Mouse (Mus musculus) hindbrain, postnatal 0 days (tissue): Measurements from ENCODE around the gene Itpka. TPM values are rescaled to one million over a fixed set of nuclear protein-coding genes. Genes with fewer than 3 reads are reported as not detected.

Experiments
- ATAC-seq: fragments of 200-750 bp; cut with Nextera tagmentation; 2 replicates; pipeline ENCODE4 v1.8.0; 2017; ENCODE audit warnings: mild to moderate bottlenecking, moderate TSS enrichment, moderate library complexity
- DNase-seq: peaks from one replicate; pipeline ENCODE4 v3.0.0-alpha.2; 2015; ENCODE audit warnings: low spot score
- H3K27ac ChIP-seq: fragments of 300-500 bp; sonication (generic); 2 replicates; pipeline ENCODE4 v1.5.1; 2014; ENCODE audit warnings: mild to moderate bottlenecking
- H3K27me3 ChIP-seq: fragments of 300-500 bp; sonication (generic); 2 replicates; pipeline ENCODE4 v1.6.1; 2014; ENCODE audit warnings: low read length, mixed read lengths; ENCODE audit not compliant: insufficient read depth
- H3K36me3 ChIP-seq: fragments of 300-500 bp; sonication (generic); 2 replicates; pipeline ENCODE4 v1.6.1; 2014; ENCODE audit warnings: low read length, mixed read lengths; ENCODE audit not compliant: insufficient read depth
- H3K4me1 ChIP-seq: fragments of 300-500 bp; sonication (generic); 2 replicates; pipeline ENCODE4 v1.6.1; 2014; ENCODE audit warnings: antibody characterized with exemption, low read length, mixed read lengths; ENCODE audit not compliant: insufficient read depth
- H3K4me2 ChIP-seq: fragments of 300-500 bp; sonication (generic); 2 replicates; pipeline ENCODE4 v1.6.1; 2014; ENCODE audit warnings: low read depth, mild to moderate bottlenecking, low read length, moderate library complexity, mixed read lengths
- H3K4me3 ChIP-seq: fragments of 300-500 bp; sonication (generic); 2 replicates; pipeline ENCODE4 v1.5.1; 2014; ENCODE audit warnings: low read length
- H3K9ac ChIP-seq: fragments of 300-500 bp; sonication (generic); replicated peaks from 2 replicates; pipeline ENCODE4 v1.6.1; 2014; ENCODE audit warnings: mild to moderate bottlenecking, low read length, moderate library complexity, mixed read lengths
- H3K9me3 ChIP-seq: fragments of 300-500 bp; sonication (generic); 2 replicates; pipeline ENCODE4 v1.6.1; 2016; ENCODE audit warnings: low read length, mixed read lengths
- CTCF ChIP-seq: IDR thresholded peaks from 2 replicates; pipeline ENCODE4 v1.5.1; 2016; ENCODE audit warnings: antibody characterized with exemption, control low read depth, low read depth
- WGBS: fragments of 180-500 bp; shearing (Covaris S2); extraction: QIAGEN DNeasy Blood & Tissue Kit; methylation state at CpG from one replicate; pipeline ENCODE4 v1.1.7; 2014; 5-methylcytosine and 5-hydroxymethylcytosine counted together
- polyA plus RNA-seq: library from polyadenylated mRNA; unstranded; fragments of >200 nt; fragmentation: Nextera tagmentation; extraction: Ambion mirVana; gene quantifications from 2 replicates; pipeline ENCODE4 v1.2.1, GENCODE M21; 2015
- total RNA-seq: library from RNA; depleted of rRNA; stranded (reverse); fragments of >200 nt; gene quantifications from 2 replicates; pipeline ENCODE4 v1.2.3, GENCODE M21; 2014

Itpka gene
- total and polyA plus RNA-seq, 2 experiments from 2014 or later, result 3.3 to 8.5 TPM

- H3K27me3 ChIP-seq, result 0 out of 2 replicates have a peak, but pooled peaks cover 10% of the 10 kb centered on the region
- no peak for TF ChIP-seq CTCF
- H3K4me1 ChIP-seq, result no peaks in the 10 kb centered on the region
- H3K36me3 ChIP-seq, result peaks cover 29% of the 10 kb centered on the region
- no peak overlapping the region for H3K9ac ChIP-seq
- H3K4me2 ChIP-seq, result no peak overlapping the region
- ATAC-seq (no peak), DNase-seq (no peak)
- no peaks in the 10 kb centered on the region for H3K9me3 ChIP-seq
- H3K27ac ChIP-seq, result no peak overlapping the region
- WGBS, result 73% methylated on average over 4 of the region's 4 CpGs
- H3K4me3 ChIP-seq, result no peak overlapping the region
Measured at GRCm38 (mm10) chr2:119763924-119764323, 21.8 kb downstream of the Itpka start.

GRCm38 (mm10) chr2:119767246-119767645, 25.1 kb downstream of the Itpka start:
- Histone ChIP-seq H3K4me1 (no peaks in the 10 kb centered on the region), H3K4me3 (no peak overlapping the region), H3K4me2 (no peak overlapping the region), H3K36me3 (peaks cover 51% of the 10 kb centered on the region), H3K27me3 (no peaks in the 10 kb centered on the region), H3K9me3 (no peaks in the 10 kb centered on the region), H3K27ac (no peak overlapping the region), H3K9ac (no peak overlapping the region)
- TF ChIP-seq CTCF, result peak; percentile 24; the same call in 1 of the 2 replicates
- no peak for ATAC-seq
- 96% methylated on average over 6 of the region's 6 CpGs for WGBS
- no peak for DNase-seq

GRCm38 (mm10) chr2:119787206-119787883, 45.2 kb downstream of the Itpka start, which contains the start of gene Rpap1:
TSS of gene Rpap1 (minus strand) at chr2:119787537.
- peak within 1 kb of the TSS; percentile 48 for H3K9ac ChIP-seq
- H3K4me1 ChIP-seq, result peaks cover 7% of the 10 kb centered on the region; the same call in 1 of the 2 replicates
- peak within 1 kb of the TSS; percentile 78 for H3K4me2 ChIP-seq
- peak within 1 kb of the TSS; percentile 49 for H3K4me3 ChIP-seq
- ATAC-seq, result peak; percentile 97
- H3K36me3 ChIP-seq, result peaks cover 7% of the 10 kb centered on the region; the same call in 1 of the 2 replicates
- no peaks in the 10 kb centered on the region for H3K9me3 ChIP-seq
- peak within 1 kb of the TSS; percentile 64 for H3K27ac ChIP-seq
- TF ChIP-seq CTCF, result no peak
- no peaks in the 10 kb centered on the region for H3K27me3 ChIP-seq
- under 1% methylated on average over 44 of the region's 44 CpGs for WGBS
- DNase-seq, result peak; percentile 90

- ATAC-seq (no peak), DNase-seq (no peak)
- 92% methylated on average over 2 of the region's 2 CpGs for WGBS
- no peak for TF ChIP-seq CTCF
- Histone ChIP-seq H3K27ac (no peak overlapping the region), H3K4me1 (peaks cover 7% of the 10 kb centered on the region; the same call in 1 of the 2 replicates), H3K4me3 (no peak overlapping the region), H3K9ac (no peak overlapping the region), H3K4me2 (no peak overlapping the region), H3K36me3 (no peaks in the 10 kb centered on the region), H3K27me3 (no peaks in the 10 kb centered on the region), H3K9me3 (no peaks in the 10 kb centered on the region)
Measured at GRCm38 (mm10) chr2:119789996-119790395, 47.9 kb downstream of the Itpka start.

GRCm38 (mm10) chr2:119797279-119797783, 55.2 kb downstream of the Itpka start, which contains the start of gene Tyro3:
TSS of gene Tyro3 (plus strand) at chr2:119797733.
- no peaks in the 10 kb centered on the region for H3K9me3 ChIP-seq
- no peaks in the 10 kb centered on the region for H3K36me3 ChIP-seq
- H3K27ac ChIP-seq, result no peak within 1 kb of the TSS
- H3K4me3 ChIP-seq, result no peak within 1 kb of the TSS
- peaks cover 8% of the 10 kb centered on the region for H3K4me1 ChIP-seq
- H3K4me2 ChIP-seq, result no peak within 1 kb of the TSS
- DNase-seq, result no peak
- WGBS, result 74% methylated on average over 5 of the region's 5 CpGs
- no peak for TF ChIP-seq CTCF
- no peak for ATAC-seq
- H3K27me3 ChIP-seq, result no peaks in the 10 kb centered on the region
- H3K9ac ChIP-seq, result no peak within 1 kb of the TSS

- ATAC-seq (no peak), DNase-seq (peak; percentile 80)
- peaks cover 16% of the 10 kb centered on the region for H3K4me1 ChIP-seq
- 9% methylated on average over 13 of the region's 13 CpGs for WGBS
- no peak overlapping the region for H3K4me3 ChIP-seq
- H3K27me3 ChIP-seq, result no peaks in the 10 kb centered on the region
- no peaks in the 10 kb centered on the region for H3K36me3 ChIP-seq
- peak; percentile 64 for TF ChIP-seq CTCF
- peak overlapping the region; percentile 93; the same call in 1 of the 2 replicates for H3K4me2 ChIP-seq
- peak overlapping the region; percentile 70; the same call in 1 of the 2 replicates for H3K27ac ChIP-seq
- no peaks in the 10 kb centered on the region for H3K9me3 ChIP-seq
- H3K9ac ChIP-seq, result no peak overlapping the region
Measured at GRCm38 (mm10) chr2:119798246-119798927, 56.2 kb downstream of the Itpka start.
